Mouse (Mus musculus): ENCODE data around the gene Dpyd.

DNA sequence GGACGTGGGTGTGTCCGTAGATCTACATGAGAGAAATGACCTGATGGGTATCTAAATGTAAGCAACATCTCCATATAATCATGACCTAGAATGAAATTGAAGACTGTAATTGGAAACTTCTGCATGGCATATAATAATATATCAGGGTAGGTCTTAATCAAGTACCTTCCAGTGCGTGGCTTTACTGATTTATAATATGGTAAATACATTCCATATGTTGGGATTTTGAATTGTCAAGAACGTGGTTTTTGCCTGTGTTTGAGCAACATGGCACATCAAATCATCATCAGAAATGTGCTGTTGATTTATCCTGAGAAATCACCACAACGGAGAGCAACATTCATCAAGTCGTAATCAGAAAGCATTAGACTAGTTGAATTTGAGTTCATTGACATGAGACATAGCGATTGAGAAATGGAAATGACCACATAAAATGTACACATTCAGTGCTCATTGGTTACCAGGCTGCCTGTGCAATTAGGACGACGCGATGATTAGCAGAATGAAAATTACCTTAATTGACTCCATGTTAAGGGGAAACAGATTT, 84.2 kb downstream of the Dpyd start:
- TF ChIP-seq GATA1 (IDR thresholded peaks at IDR 0.05; ENCODE audit: borderline replicate concordance, low read length) = no peak
- TF ChIP-seq FLI1 (IDR thresholded peaks at IDR 0.05; ENCODE audit: low read length) = no peak

Data from megakaryocyte, embryonic 14.5 days (primary cell).